Mouse (Mus musculus): Measurements from ENCODE around the gene Wasf2.

DNA sequence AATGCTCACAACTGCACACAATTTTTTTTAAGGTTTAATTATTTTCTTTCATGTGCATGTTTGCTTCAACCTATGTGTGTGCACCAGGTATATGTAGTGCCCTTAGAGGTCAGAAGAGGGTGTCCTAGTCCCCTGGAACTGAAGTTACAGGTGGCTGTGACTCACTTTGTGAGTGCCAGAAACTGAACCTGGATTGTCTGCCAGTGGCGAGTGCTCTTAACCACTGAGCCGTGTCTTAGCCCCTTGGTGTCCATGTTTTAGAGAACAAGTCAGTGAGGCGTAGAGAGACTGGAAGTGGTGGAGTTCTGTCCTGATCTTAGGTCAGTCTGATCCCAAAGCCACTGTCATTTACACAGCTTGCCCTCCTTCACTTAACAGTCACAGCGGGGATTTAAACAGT, 2.4 kb upstream of the Wasf2 start:
- no peak for TF ChIP-seq POU5F1 (IDR thresholded peaks at IDR 0.05; ENCODE audit: borderline replicate concordance, low read length)
- TF ChIP-seq CTCF (conservative IDR thresholded peaks at IDR 0.05; ENCODE audit: low read length): no peak
- no peak for TF ChIP-seq NANOG (IDR thresholded peaks at IDR 0.05; ENCODE audit: borderline replicate concordance, low read length)

Data from E14TG2a.4 (cell line).